Mouse (Mus musculus) left cerebral cortex, adult 9 months (tissue): ENCODE results near the gene Ank3.

Source experiments
- DNase-seq, 2 experiments: peaks; one replicate each; pipeline ENCODE4 v3.0.0; 2022; ENCODE audit warnings: low spot score in 2 of 2

Gene Ank3

GRCm38 (mm10) chr10:69926158-69926882 lies 527.7 kb downstream of the Ank3 start:
- no peak for DNase-seq

GRCm38 (mm10) chr10:69927012-69927411 lies 528.4 kb downstream of the Ank3 start:
- no peak for DNase-seq

- DNase-seq, result no peak
Observed at GRCm38 (mm10) chr10:69928358-69928757, 529.8 kb downstream of the Ank3 start.

GRCm38 (mm10) chr10:69930503-69930902 lies 531.9 kb downstream of the Ank3 start:
- no peak for DNase-seq

- DNase-seq, result no peak
Observed at GRCm38 (mm10) chr10:69936443-69937067, 538.0 kb downstream of the Ank3 start.

GRCm38 (mm10) chr10:69937291-69937921 lies 538.8 kb downstream of the Ank3 start:
- no peak for DNase-seq

- DNase-seq, result no peak
Observed at GRCm38 (mm10) chr10:69939144-69939543, 540.6 kb downstream of the Ank3 start.

- no peak for DNase-seq
Observed at GRCm38 (mm10) chr10:69939966-69940365, 541.4 kb downstream of the Ank3 start.

- DNase-seq, result no peak
Observed at GRCm38 (mm10) chr10:69941001-69941400, 542.4 kb downstream of the Ank3 start.

GRCm38 (mm10) chr10:69944845-69945244 lies 546.3 kb downstream of the Ank3 start:
- no peak for DNase-seq

GRCm38 (mm10) chr10:69945870-69946269 lies 547.3 kb downstream of the Ank3 start:
- DNase-seq, result no peak

- no peak for DNase-seq
Observed at GRCm38 (mm10) chr10:69946271-69946670, 547.7 kb downstream of the Ank3 start.

GRCm38 (mm10) chr10:69947093-69947492 lies 548.5 kb downstream of the Ank3 start:
- DNase-seq, result no peak

- DNase-seq, result no peak
Observed at GRCm38 (mm10) chr10:69950236-69950918, 551.8 kb downstream of the Ank3 start.

GRCm38 (mm10) chr10:69950919-69951236 lies 552.3 kb downstream of the Ank3 start:
- DNase-seq, result no peak

- no peak for DNase-seq
Observed at GRCm38 (mm10) chr10:69951426-69951825, 552.9 kb downstream of the Ank3 start.

- DNase-seq, result no peak
Observed at GRCm38 (mm10) chr10:69952316-69952715, 553.7 kb downstream of the Ank3 start.

GRCm38 (mm10) chr10:69954657-69955267 lies 556.2 kb downstream of the Ank3 start:
- DNase-seq, result no peak

- DNase-seq, result no peak
Observed at GRCm38 (mm10) chr10:69962226-69962625, 563.7 kb downstream of the Ank3 start.

GRCm38 (mm10) chr10:69962976-69963375 lies 564.4 kb downstream of the Ank3 start:
- peak in 1 of 2 experiments; percentile 42 for DNase-seq

- DNase-seq, result peak in 1 of 2 experiments; percentile 53
Observed at GRCm38 (mm10) chr10:69964611-69965010, 566.0 kb downstream of the Ank3 start.

GRCm38 (mm10) chr10:69965085-69965484 lies 566.5 kb downstream of the Ank3 start:
- no peak for DNase-seq
